Mouse (Mus musculus): ENCODE measurements around the gene Phtf1.

GRCm38 (mm10) chr3:103948666-103949065 is 19.2 kb upstream of the Phtf1 start:
- TF ChIP-seq CTCF (IDR thresholded peaks at IDR 0.05; ENCODE audit: low read depth, low read length): no peak
- TF ChIP-seq TAL1 (conservative IDR thresholded peaks at IDR 0.05; ENCODE audit: low read depth, low read length): no peak

Data from G1E (cell line).